Mouse (Mus musculus) lung, postnatal 0 days (tissue): Measurements from ENCODE around the gene Msh4.

Source experiments
- CTCF ChIP-seq: IDR thresholded peaks from 2 replicates; pipeline ENCODE4 v1.5.1; 2016; ENCODE audit warnings: antibody characterized with exemption, mild to moderate bottlenecking
- EP300 ChIP-seq: IDR thresholded peaks from 2 replicates; pipeline ENCODE4 v1.6.1; 2016; ENCODE audit warnings: antibody characterized with exemption, mild to moderate bottlenecking, control low read depth

GRCm38 (mm10) chr3:153944335-153944990 lies 38.5 kb upstream of the Msh4 start, which contains the start of gene Acadm:
- TF ChIP-seq CTCF, result peak; percentile 11; the same call in 1 of the 2 replicates
- no peak for TF ChIP-seq EP300
